Mouse (Mus musculus): ENCODE measurements around the gene Clcn1.

The Clcn1 gene

DNA sequence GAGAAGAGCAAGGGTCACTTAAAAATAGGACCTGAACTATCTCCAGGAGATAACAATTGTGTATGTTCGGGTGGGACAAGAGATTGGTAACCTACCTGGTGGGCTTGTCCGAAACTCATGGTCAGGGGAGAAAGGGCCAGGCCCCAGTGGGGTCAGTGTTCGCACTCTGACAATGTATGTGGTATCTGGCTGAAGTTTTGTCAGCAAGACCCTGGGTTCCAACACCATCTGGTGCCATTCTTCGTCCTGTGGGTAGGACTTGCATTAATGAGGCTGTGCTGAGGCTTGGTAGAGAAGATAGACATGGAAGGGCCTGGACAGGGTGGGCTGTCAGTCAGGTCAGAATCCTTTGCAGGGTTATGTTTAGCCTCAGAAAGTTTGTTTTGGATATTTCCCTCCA, 77.6 kb downstream of the Clcn1 start:
- in situ Hi-C loops (cut with MboI; ENCODE audit: low sequenced_read_pairs): no loop called here

DNA sequence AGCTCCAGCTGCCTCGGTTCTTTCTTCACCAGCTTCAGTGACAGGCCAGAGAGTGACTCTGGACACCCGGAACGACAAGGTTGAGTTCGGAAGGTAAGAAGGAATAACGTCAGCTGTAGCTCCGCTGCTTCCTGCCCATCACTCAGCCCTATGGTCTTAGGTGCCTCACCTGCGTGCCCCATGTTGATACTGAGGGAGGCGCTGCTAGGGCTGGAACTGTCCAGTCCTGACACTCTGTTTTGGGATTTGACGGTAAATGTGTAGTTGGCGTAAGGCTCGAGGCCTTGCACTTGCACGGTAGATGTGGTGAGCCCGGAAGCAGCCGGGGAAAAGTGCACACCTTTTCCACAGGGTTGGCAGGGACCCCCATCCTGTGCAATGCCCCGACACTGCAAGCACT, 78.1 kb downstream of the Clcn1 start:
- in situ Hi-C loops (cut with MboI; ENCODE audit: low sequenced_read_pairs): no loop called here

DNA sequence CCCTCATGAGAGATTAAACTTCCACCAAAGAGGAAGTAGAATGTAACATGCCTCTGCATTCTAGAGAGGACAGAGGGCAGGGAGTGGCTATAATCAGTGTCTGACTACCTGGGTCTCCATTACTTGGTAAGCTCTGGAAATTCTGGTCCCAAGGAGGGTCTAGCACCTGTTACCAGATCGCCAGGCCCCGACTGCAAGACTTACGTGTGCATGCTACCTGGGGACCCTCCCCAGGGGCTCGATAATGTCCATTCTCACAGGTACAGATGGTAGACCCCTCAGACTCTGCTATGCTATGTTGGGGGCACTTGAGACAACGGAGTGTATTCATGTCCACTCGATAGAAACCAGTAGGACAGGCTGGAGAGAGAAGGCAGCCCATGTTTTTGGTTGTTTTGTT, 78.7 kb downstream of the Clcn1 start:
- in situ Hi-C loops (cut with MboI; ENCODE audit: low sequenced_read_pairs): no loop called here
